Mouse (Mus musculus) midbrain, embryonic 11.5 days (tissue): ENCODE data around the gene Ctnna2. TPM values are rescaled to one million over a fixed set of nuclear protein-coding genes. Genes with fewer than 3 reads are reported as not detected.

ENCODE experiments used
- ATAC-seq: fragments of 200-750 bp; cut with Nextera tagmentation; 2 replicates; pipeline ENCODE4 v1.8.0; 2017; ENCODE audit warnings: moderate TSS enrichment, moderate library complexity; ENCODE audit not compliant: low FRiP score
- DNase-seq: peaks from one replicate; pipeline ENCODE4 v3.0.0; 2015; ENCODE audit warnings: low spot score; ENCODE audit errors: missing footprints
- H3K27ac ChIP-seq: fragments of 300-500 bp; sonication (generic); 2 replicates; pipeline ENCODE4 v1.5.1; 2014; ENCODE audit warnings: low read depth, low read length
- H3K27me3 ChIP-seq: fragments of 300-500 bp; sonication (generic); 2 replicates; pipeline ENCODE4 v1.6.1; 2014; ENCODE audit warnings: mild to moderate bottlenecking, low read length, moderate library complexity, mixed read lengths; ENCODE audit not compliant: control insufficient read depth, insufficient read depth
- H3K36me3 ChIP-seq: fragments of 300-500 bp; sonication (generic); 2 replicates; pipeline ENCODE4 v1.6.1; 2014; ENCODE audit warnings: mild to moderate bottlenecking, low read length, moderate library complexity, mixed read lengths; ENCODE audit not compliant: control insufficient read depth, insufficient read depth
- H3K4me1 ChIP-seq: fragments of 300-500 bp; sonication (generic); 2 replicates; pipeline ENCODE4 v1.6.1; 2014; ENCODE audit warnings: low read length; ENCODE audit not compliant: control insufficient read depth, insufficient read depth
- H3K4me2 ChIP-seq: fragments of 300-500 bp; sonication (generic); 2 replicates; pipeline ENCODE4 v1.6.1; 2014; ENCODE audit warnings: mild to moderate bottlenecking, moderate library complexity
- H3K4me3 ChIP-seq: fragments of 300-500 bp; sonication (generic); 2 replicates; pipeline ENCODE4 v1.5.1; 2014; ENCODE audit warnings: low read depth, low read length
- H3K9ac ChIP-seq: fragments of 300-500 bp; sonication (generic); 2 replicates; pipeline ENCODE4 v1.6.1; 2014; ENCODE audit warnings: low read length
- H3K9me3 ChIP-seq: fragments of 300-500 bp; sonication (generic); 2 replicates; pipeline ENCODE4 v1.6.1; 2016; ENCODE audit warnings: low read length; ENCODE audit not compliant: control insufficient read depth
- WGBS: fragments of 180-500 bp; shearing (Covaris S2); extraction: QIAGEN DNeasy Blood & Tissue Kit; methylation state at CpG from one replicate; pipeline ENCODE4 v1.1.7; 2014; 5-methylcytosine and 5-hydroxymethylcytosine counted together
- polyA plus RNA-seq: library from polyadenylated mRNA; unstranded; fragments of >200 nt; fragmentation: Nextera tagmentation; extraction: Ambion mirVana; gene quantifications from 2 replicates; pipeline ENCODE4 v1.2.1, GENCODE M21; 2014

Ctnna2 gene
- polyA plus RNA-seq, 1 experiment from 2014 or later, result 49.4 TPM

DNA sequence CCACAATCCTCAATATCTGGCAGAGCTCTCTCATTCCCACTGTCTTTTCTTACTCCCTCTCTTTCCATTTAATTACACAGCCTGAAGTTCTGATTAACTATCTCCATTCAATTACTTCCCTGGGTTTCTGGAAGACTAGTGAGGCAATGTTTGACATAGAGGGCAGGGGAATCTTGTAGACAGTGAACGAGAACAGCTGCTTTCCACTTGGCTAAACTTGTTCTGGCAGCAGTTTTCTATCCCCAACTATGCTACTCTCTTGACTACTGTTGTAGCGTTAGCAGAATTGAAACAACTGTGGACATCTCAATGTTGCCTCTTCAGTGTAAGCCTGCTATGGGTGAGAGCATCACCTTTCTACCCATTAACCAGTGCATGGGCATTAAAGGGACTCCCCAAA lies 463.0 kb downstream of the Ctnna2 start:
- H3K4me3 ChIP-seq, result no peak overlapping the region
- no peak overlapping the region for H3K27ac ChIP-seq
- DNase-seq (no peak), ATAC-seq (no peak)
- H3K9me3 ChIP-seq, result no peaks in the 10 kb centered on the region
- H3K4me2 ChIP-seq, result no peak overlapping the region
- no peaks in the 10 kb centered on the region for H3K27me3 ChIP-seq
- no peak overlapping the region for H3K9ac ChIP-seq
- WGBS, result 69% methylated on average over 2 of the region's 2 CpGs
- H3K36me3 ChIP-seq, result no peaks in the 10 kb centered on the region
- no peaks in the 10 kb centered on the region for H3K4me1 ChIP-seq

GRCm38 (mm10) chr6:77511805-77512204 lies 467.7 kb downstream of the Ctnna2 start:
- ATAC-seq, result no peak
- Histone ChIP-seq H3K27ac (no peak overlapping the region), H3K4me3 (no peak overlapping the region), H3K9me3 (no peaks in the 10 kb centered on the region), H3K27me3 (no peaks in the 10 kb centered on the region), H3K4me1 (no peaks in the 10 kb centered on the region), H3K4me2 (no peak overlapping the region), H3K36me3 (no peaks in the 10 kb centered on the region), H3K9ac (no peak overlapping the region)
- DNase-seq, result no peak
- 3% methylated on average over 5 of the region's 5 CpGs for WGBS

DNA sequence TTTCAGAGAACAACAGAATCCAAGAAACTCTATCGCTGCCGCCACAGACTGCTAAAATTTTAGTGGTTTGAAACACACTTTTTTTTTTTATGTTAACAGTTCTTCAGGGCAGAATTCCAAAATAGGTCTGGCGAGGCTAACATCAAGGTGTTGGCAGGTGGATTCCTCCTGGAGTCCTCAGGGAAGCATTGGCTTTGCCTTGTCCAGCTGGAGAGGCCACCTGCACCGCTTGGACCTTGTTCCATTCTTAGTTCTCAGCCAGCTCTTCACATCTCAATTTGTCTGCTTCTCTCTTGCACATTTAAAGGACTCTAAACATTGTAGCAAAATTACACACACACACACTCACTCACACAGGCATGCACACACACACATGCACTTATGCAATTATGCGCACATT lies 487.8 kb downstream of the Ctnna2 start:
- WGBS, result 90% methylated on average over 5 of the region's 5 CpGs
- Histone ChIP-seq H3K4me2 (no peak overlapping the region), H3K4me1 (no peaks in the 10 kb centered on the region), H3K4me3 (no peak overlapping the region), H3K9me3 (no peaks in the 10 kb centered on the region), H3K27ac (no peak overlapping the region), H3K27me3 (no peaks in the 10 kb centered on the region), H3K36me3 (no peaks in the 10 kb centered on the region), H3K9ac (no peak overlapping the region)
- DNase-seq (no peak), ATAC-seq (no peak)

DNA sequence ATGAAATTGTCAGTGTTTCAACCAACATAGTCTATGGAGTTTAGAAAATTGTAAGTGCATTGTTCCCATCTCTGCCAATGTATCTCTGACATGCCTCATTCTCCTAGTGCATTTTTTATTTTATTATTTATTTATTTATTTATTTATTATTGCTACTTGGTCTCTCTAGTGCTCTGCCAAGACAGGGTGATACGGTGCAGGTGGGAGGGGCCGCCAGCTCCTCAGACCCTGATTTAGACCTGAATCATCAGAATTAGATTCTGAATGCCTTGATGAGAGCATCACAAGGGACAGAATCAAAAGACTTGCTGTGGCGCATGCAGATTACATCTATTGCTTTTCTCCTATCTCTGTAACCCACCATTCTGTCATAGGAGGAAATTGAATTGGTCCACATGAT lies 492.8 kb downstream of the Ctnna2 start:
- H3K4me1 ChIP-seq, result no peaks in the 10 kb centered on the region
- no peak for ATAC-seq
- no peak overlapping the region for H3K4me3 ChIP-seq
- H3K9me3 ChIP-seq, result no peaks in the 10 kb centered on the region
- no peak overlapping the region for H3K9ac ChIP-seq
- H3K27ac ChIP-seq, result no peak overlapping the region
- H3K36me3 ChIP-seq, result no peaks in the 10 kb centered on the region
- DNase-seq, result no peak
- H3K4me2 ChIP-seq, result no peak overlapping the region
- no peaks in the 10 kb centered on the region for H3K27me3 ChIP-seq
- 92% methylated on average over 3 of the region's 3 CpGs for WGBS

GRCm38 (mm10) chr6:77482081-77482480 lies 497.4 kb downstream of the Ctnna2 start:
- no peaks in the 10 kb centered on the region for H3K27me3 ChIP-seq
- no peaks in the 10 kb centered on the region for H3K36me3 ChIP-seq
- no peak overlapping the region for H3K4me3 ChIP-seq
- H3K9ac ChIP-seq, result no peak overlapping the region
- H3K4me1 ChIP-seq, result no peaks in the 10 kb centered on the region
- DNase-seq (no peak), ATAC-seq (no peak)
- H3K9me3 ChIP-seq, result no peaks in the 10 kb centered on the region
- no peak overlapping the region for H3K4me2 ChIP-seq
- 92% methylated on average over 3 of the region's 3 CpGs for WGBS
- no peak overlapping the region for H3K27ac ChIP-seq

- Histone ChIP-seq H3K27ac (no peak overlapping the region), H3K4me2 (no peak overlapping the region), H3K9me3 (no peaks in the 10 kb centered on the region), H3K4me3 (no peak overlapping the region), H3K9ac (no peak overlapping the region), H3K36me3 (no peaks in the 10 kb centered on the region), H3K27me3 (no peaks in the 10 kb centered on the region), H3K4me1 (no peaks in the 10 kb centered on the region)
- no peak for ATAC-seq
- DNase-seq, result no peak
- WGBS, result 57% methylated on average over 1 of the region's 1 CpGs
Measured at GRCm38 (mm10) chr6:77475354-77475753, 504.1 kb downstream of the Ctnna2 start.

GRCm38 (mm10) chr6:77473256-77473655 lies 506.2 kb downstream of the Ctnna2 start:
- WGBS, result 86% methylated on average over 7 of the region's 7 CpGs
- Histone ChIP-seq H3K27ac (no peak overlapping the region), H3K4me2 (no peak overlapping the region), H3K4me3 (no peak overlapping the region), H3K36me3 (no peaks in the 10 kb centered on the region), H3K4me1 (no peaks in the 10 kb centered on the region), H3K27me3 (no peaks in the 10 kb centered on the region), H3K9me3 (no peaks in the 10 kb centered on the region), H3K9ac (no peak overlapping the region)
- DNase-seq (peak; percentile 77), ATAC-seq (no peak)

DNA sequence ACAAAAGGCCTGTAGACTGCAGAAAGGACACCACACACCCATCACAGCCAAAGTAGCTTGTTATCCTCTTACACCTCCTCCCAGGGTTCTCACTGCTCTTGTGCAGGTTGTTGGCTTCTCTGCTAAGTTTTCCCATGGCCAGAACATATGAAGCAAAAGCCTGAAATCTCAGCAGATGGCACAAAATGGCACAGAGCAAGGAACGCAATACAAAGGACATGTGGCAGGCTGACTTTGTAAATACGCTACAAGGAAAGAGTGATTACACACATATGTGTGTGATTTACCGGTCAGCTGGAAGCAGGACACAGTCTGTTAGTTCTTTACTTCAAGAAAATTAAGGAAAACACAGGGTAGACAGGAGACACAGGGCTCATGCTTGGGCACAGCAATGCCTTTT lies 511.4 kb downstream of the Ctnna2 start:
- Histone ChIP-seq H3K36me3 (no peaks in the 10 kb centered on the region), H3K9ac (no peak overlapping the region), H3K4me1 (no peaks in the 10 kb centered on the region), H3K4me2 (no peak overlapping the region), H3K4me3 (no peak overlapping the region), H3K27me3 (no peaks in the 10 kb centered on the region), H3K9me3 (no peaks in the 10 kb centered on the region), H3K27ac (no peak overlapping the region)
- ATAC-seq (no peak), DNase-seq (peak; percentile 59)
- WGBS, result 87% methylated on average over 3 of the region's 3 CpGs

GRCm38 (mm10) chr6:77462737-77463136 lies 516.8 kb downstream of the Ctnna2 start:
- H3K27me3 ChIP-seq, result no peaks in the 10 kb centered on the region
- DNase-seq, result peak; percentile 75

DNA sequence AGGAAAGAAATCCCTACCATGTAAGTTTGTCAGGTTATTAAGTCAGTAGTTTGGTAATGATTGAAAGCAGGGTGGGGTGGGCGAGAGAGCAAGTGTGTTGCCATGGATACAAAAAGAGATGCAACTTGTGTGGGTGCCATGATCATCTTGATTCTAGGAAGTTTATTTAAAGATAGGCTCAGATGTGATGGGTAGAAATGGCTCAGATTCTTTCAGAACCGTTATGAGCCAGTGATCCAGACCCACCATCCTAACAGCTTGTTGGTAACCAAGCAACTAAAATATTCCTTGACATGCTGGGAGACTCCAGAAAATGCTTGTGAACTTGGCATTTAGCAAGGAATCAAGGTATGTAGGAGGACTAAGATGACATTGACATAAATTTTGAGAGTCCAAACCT lies 521.6 kb downstream of the Ctnna2 start:
- H3K27me3 ChIP-seq, result no peaks in the 10 kb centered on the region
- H3K9ac ChIP-seq, result no peak overlapping the region
- no peak overlapping the region for H3K27ac ChIP-seq
- no peaks in the 10 kb centered on the region for H3K36me3 ChIP-seq
- H3K4me3 ChIP-seq, result no peak overlapping the region
- no peaks in the 10 kb centered on the region for H3K4me1 ChIP-seq
- ATAC-seq, result no peak
- no peak for DNase-seq
- no peak overlapping the region for H3K4me2 ChIP-seq
- no peaks in the 10 kb centered on the region for H3K9me3 ChIP-seq
- 83% methylated on average over 2 of the region's 2 CpGs for WGBS

More at GRCm38 (mm10) chr6:77462737-77463136, 516.8 kb downstream of the Ctnna2 start:
- no peak overlapping the region for H3K4me2 ChIP-seq
- no peak for ATAC-seq
- WGBS, result 45% methylated on average over 1 of the region's 1 CpGs
- no peaks in the 10 kb centered on the region for H3K36me3 ChIP-seq
- H3K9me3 ChIP-seq, result no peaks in the 10 kb centered on the region
- H3K4me3 ChIP-seq, result no peak overlapping the region
- H3K27ac ChIP-seq, result no peak overlapping the region
- no peak overlapping the region for H3K9ac ChIP-seq
- no peaks in the 10 kb centered on the region for H3K4me1 ChIP-seq
